Mouse (Mus musculus): ENCODE data around the gene Copz1. TPM values are rescaled to one million over a fixed set of nuclear protein-coding genes. Genes with fewer than 3 reads are reported as not detected.

Gene Copz1
- polyA plus RNA-seq, 1 experiment from 2014 or later = 163 TPM

- 37% methylated on average over 5 of the region's 5 CpGs for WGBS
- no peak for ATAC-seq (ENCODE audit: extremely low read depth, insufficient number of reproducible peaks, low FRiP score, low TSS enrichment)
Observed at GRCm38 (mm10) chr15:103295851-103296250, 23.3 kb downstream of the Copz1 start.

GRCm38 (mm10) chr15:103297313-103297712, 24.8 kb downstream of the Copz1 start:
- WGBS = 80% methylated on average over 6 of the region's 6 CpGs
- Histone ChIP-seq H3K27me3 (replicated peaks) (no peaks in the 10 kb centered on the region), H3K9me3 (0 out of 2 replicates have a peak, but pooled peaks cover under 1% of the 10 kb centered on the region), H3K4me1 (peaks cover 39% of the 10 kb centered on the region), H3K36me3 (peaks cover 68% of the 10 kb centered on the region), H3K27ac (replicated peaks) (no peak overlapping the region), H3K4me2 (no peak overlapping the region), H3K4me3 (no peak overlapping the region), H3K9ac (no peak overlapping the region)
- ATAC-seq (ENCODE audit: extremely low read depth, insufficient number of reproducible peaks, low FRiP score, low TSS enrichment) = no peak

More at GRCm38 (mm10) chr15:103295851-103296250, 23.3 kb downstream of the Copz1 start:
- Histone ChIP-seq H3K27me3 (replicated peaks) (no peaks in the 10 kb centered on the region), H3K36me3 (peaks cover 82% of the 10 kb centered on the region), H3K4me2 (no peak overlapping the region), H3K9ac (no peak overlapping the region), H3K27ac (replicated peaks) (0 out of 2 replicates have a peak overlapping the region, but pooled peaks have one; percentile 28), H3K4me3 (no peak overlapping the region), H3K4me1 (peaks cover 25% of the 10 kb centered on the region), H3K9me3 (0 out of 2 replicates have a peak, but pooled peaks cover 3% of the 10 kb centered on the region)

DNA sequence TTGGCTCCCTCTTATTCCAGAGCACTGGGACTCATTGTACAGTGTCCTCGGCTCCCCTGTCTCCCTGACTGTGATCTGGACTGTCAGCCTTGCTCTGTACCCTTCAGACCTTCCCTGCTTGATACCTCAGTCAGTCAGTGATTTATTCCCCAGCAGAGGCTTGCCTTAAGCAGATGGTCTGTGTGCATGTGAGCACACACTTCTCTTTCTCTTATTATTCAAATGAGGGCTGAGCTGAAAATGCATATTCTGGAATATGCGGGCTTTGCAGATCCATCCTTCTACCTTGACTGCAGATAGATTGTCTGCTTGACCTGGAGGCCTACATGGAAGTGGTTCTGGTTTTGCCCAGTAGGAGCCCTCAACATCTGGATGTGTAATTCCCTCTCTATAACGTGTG, 25.5 kb downstream of the Copz1 start:
- no peaks in the 10 kb centered on the region for H3K27me3 ChIP-seq (replicated peaks)
- no peak overlapping the region for H3K4me3 ChIP-seq
- 84% methylated on average over 3 of the region's 3 CpGs for WGBS
- H3K36me3 ChIP-seq = peaks cover 60% of the 10 kb centered on the region
- H3K9ac ChIP-seq = no peak overlapping the region
- no peak overlapping the region for H3K27ac ChIP-seq (replicated peaks)
- no peak overlapping the region for H3K4me2 ChIP-seq
- no peaks in the 10 kb centered on the region for H3K9me3 ChIP-seq
- ATAC-seq (ENCODE audit: extremely low read depth, insufficient number of reproducible peaks, low FRiP score, low TSS enrichment) = no peak
- peaks cover 47% of the 10 kb centered on the region for H3K4me1 ChIP-seq

- 67% methylated on average over 5 of the region's 5 CpGs for WGBS
Observed at GRCm38 (mm10) chr15:103298861-103299616, 26.5 kb downstream of the Copz1 start.

GRCm38 (mm10) chr15:103299644-103300043, 27.1 kb downstream of the Copz1 start:
- H3K4me1 ChIP-seq = peaks cover 63% of the 10 kb centered on the region
- no peak for ATAC-seq (ENCODE audit: extremely low read depth, insufficient number of reproducible peaks, low FRiP score, low TSS enrichment)

More at GRCm38 (mm10) chr15:103298861-103299616, 26.5 kb downstream of the Copz1 start:
- no peak for ATAC-seq (ENCODE audit: extremely low read depth, insufficient number of reproducible peaks, low FRiP score, low TSS enrichment)
- peaks cover 50% of the 10 kb centered on the region for H3K36me3 ChIP-seq
- no peak overlapping the region for H3K4me2 ChIP-seq
- no peak overlapping the region for H3K4me3 ChIP-seq
- H3K4me1 ChIP-seq = peaks cover 57% of the 10 kb centered on the region
- H3K27me3 ChIP-seq (replicated peaks) = no peaks in the 10 kb centered on the region
- H3K9me3 ChIP-seq = no peaks in the 10 kb centered on the region
- H3K27ac ChIP-seq (replicated peaks) = peak overlapping the region; percentile 81
- H3K9ac ChIP-seq = peak overlapping the region; percentile 71; the same call in 1 of the 2 replicates

GRCm38 (mm10) chr15:103300067-103300471, 27.6 kb downstream of the Copz1 start:
- WGBS = 25% methylated on average over 18 of the region's 18 CpGs
- H3K27me3 ChIP-seq (replicated peaks) = no peaks in the 10 kb centered on the region
- H3K9me3 ChIP-seq = no peaks in the 10 kb centered on the region
- peak overlapping the region; percentile 39 for H3K4me3 ChIP-seq
- peaks cover 45% of the 10 kb centered on the region for H3K36me3 ChIP-seq
- peak overlapping the region; percentile 66 for H3K4me2 ChIP-seq
- peak overlapping the region; percentile 71 for H3K9ac ChIP-seq
- ATAC-seq (ENCODE audit: extremely low read depth, insufficient number of reproducible peaks, low FRiP score, low TSS enrichment) = no peak
- H3K4me1 ChIP-seq = peaks cover 64% of the 10 kb centered on the region
- peak overlapping the region; percentile 81 for H3K27ac ChIP-seq (replicated peaks)

More at GRCm38 (mm10) chr15:103299644-103300043, 27.1 kb downstream of the Copz1 start:
- no peaks in the 10 kb centered on the region for H3K27me3 ChIP-seq (replicated peaks)
- peak overlapping the region; percentile 81 for H3K27ac ChIP-seq (replicated peaks)
- 58% methylated on average over 8 of the region's 8 CpGs for WGBS
- peak overlapping the region; percentile 66 for H3K4me2 ChIP-seq
- H3K4me3 ChIP-seq = peak overlapping the region; percentile 39
- H3K9me3 ChIP-seq = no peaks in the 10 kb centered on the region
- peak overlapping the region; percentile 71 for H3K9ac ChIP-seq
- peaks cover 48% of the 10 kb centered on the region for H3K36me3 ChIP-seq

- Histone ChIP-seq H3K9ac (peak overlapping the region; percentile 71), H3K36me3 (peaks cover 40% of the 10 kb centered on the region), H3K9me3 (no peaks in the 10 kb centered on the region), H3K4me3 (peak overlapping the region; percentile 39), H3K27ac (replicated peaks) (peak overlapping the region; percentile 81), H3K27me3 (replicated peaks) (no peaks in the 10 kb centered on the region), H3K4me2 (peak overlapping the region; percentile 66), H3K4me1 (peaks cover 63% of the 10 kb centered on the region)
- WGBS = 24% methylated on average over 2 of the region's 2 CpGs
- no peak for ATAC-seq (ENCODE audit: extremely low read depth, insufficient number of reproducible peaks, low FRiP score, low TSS enrichment)
Observed at GRCm38 (mm10) chr15:103300560-103300959, 28.0 kb downstream of the Copz1 start.

DNA sequence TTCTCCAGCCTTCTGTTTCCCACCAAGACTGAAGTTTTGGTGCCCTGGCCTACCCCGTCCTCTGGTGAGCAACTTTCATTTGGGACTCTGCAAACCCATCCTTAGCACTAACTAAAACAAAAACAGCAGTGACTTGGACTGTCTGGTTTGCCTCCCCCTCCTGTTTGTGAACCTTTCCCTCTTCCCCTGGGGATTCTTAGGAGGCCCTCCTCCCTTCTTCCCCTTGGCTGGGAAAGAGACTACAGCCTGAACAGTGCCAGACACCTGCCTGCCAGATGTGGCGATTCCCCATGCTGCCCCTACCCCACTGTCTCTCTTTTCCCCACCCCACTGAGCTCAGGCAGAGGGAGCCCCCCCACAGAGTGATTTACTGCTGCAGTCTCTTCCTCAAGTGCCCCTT, 28.5 kb downstream of the Copz1 start:
- WGBS = 48% methylated on average over 2 of the region's 2 CpGs
- Histone ChIP-seq H3K36me3 (peaks cover 35% of the 10 kb centered on the region), H3K9ac (peak overlapping the region; percentile 71), H3K4me3 (no peak overlapping the region), H3K9me3 (no peaks in the 10 kb centered on the region), H3K27ac (replicated peaks) (peak overlapping the region; percentile 81), H3K4me1 (peaks cover 65% of the 10 kb centered on the region), H3K27me3 (replicated peaks) (no peaks in the 10 kb centered on the region), H3K4me2 (no peak overlapping the region; the same call in 1 of the 2 replicates)
- ATAC-seq (ENCODE audit: extremely low read depth, insufficient number of reproducible peaks, low FRiP score, low TSS enrichment) = no peak

GRCm38 (mm10) chr15:103301547-103302340, 29.2 kb downstream of the Copz1 start:
- Histone ChIP-seq H3K27me3 (replicated peaks) (no peaks in the 10 kb centered on the region), H3K36me3 (peaks cover 28% of the 10 kb centered on the region), H3K4me3 (no peak overlapping the region), H3K9me3 (no peaks in the 10 kb centered on the region), H3K4me1 (peaks cover 67% of the 10 kb centered on the region), H3K27ac (replicated peaks) (peak overlapping the region; percentile 81), H3K4me2 (no peak overlapping the region), H3K9ac (peak overlapping the region; percentile 90)
- no peak for ATAC-seq (ENCODE audit: extremely low read depth, insufficient number of reproducible peaks, low FRiP score, low TSS enrichment)
- 36% methylated on average over 5 of the region's 5 CpGs for WGBS

GRCm38 (mm10) chr15:103302341-103303021, 30.0 kb downstream of the Copz1 start:
- WGBS = 57% methylated on average over 6 of the region's 6 CpGs
- ATAC-seq (ENCODE audit: extremely low read depth, insufficient number of reproducible peaks, low FRiP score, low TSS enrichment) = no peak
- no peaks in the 10 kb centered on the region for H3K27me3 ChIP-seq (replicated peaks)
- no peak overlapping the region for H3K4me2 ChIP-seq
- H3K4me3 ChIP-seq = no peak overlapping the region
- peaks cover 74% of the 10 kb centered on the region for H3K4me1 ChIP-seq
- H3K36me3 ChIP-seq = peaks cover 21% of the 10 kb centered on the region
- peak overlapping the region; percentile 81 for H3K27ac ChIP-seq (replicated peaks)
- H3K9ac ChIP-seq = peak overlapping the region; percentile 90
- H3K9me3 ChIP-seq = no peaks in the 10 kb centered on the region
